Mouse (Mus musculus) CH12.LX (cell line): ENCODE results near the gene Pde6d. TPM values are rescaled to one million over a fixed set of nuclear protein-coding genes. Genes with fewer than 3 reads are reported as not detected.

Experiments
- DNase-seq: peaks from one replicate; pipeline ENCODE4 v3.0.0-alpha.2; 2013; ENCODE audit errors: extremely low read depth
- H3K27ac ChIP-seq: 2 replicates; pipeline ENCODE4 v1.5.1; 2012; ENCODE audit warnings: low read depth, mild to moderate bottlenecking, control low read depth, moderate library complexity; ENCODE audit not compliant: insufficient read depth
- H3K27me3 ChIP-seq: replicated peaks from 2 replicates; pipeline ENCODE3; 2012; ENCODE audit warnings: inconsistent platforms
- H3K36me3 ChIP-seq, 2 experiments: replicated peaks in 1 of 2; 2 replicates each; pipeline versions ENCODE3 to v1.6.1; 2012; ENCODE audit warnings: inconsistent platforms in 1 of 2, low read length in 1 of 2, mild to moderate bottlenecking in 1 of 2, mixed read lengths in 1 of 2, moderate library complexity in 1 of 2; ENCODE audit not compliant: control insufficient read depth in 1 of 2, insufficient read depth in 1 of 2
- H3K4me1 ChIP-seq, 2 experiments: 2 replicates each; pipeline ENCODE4 v1.6.1; 2012; ENCODE audit warnings: inconsistent platforms in 1 of 2, moderate library complexity in 1 of 2; ENCODE audit not compliant: insufficient read depth in 2 of 2, control insufficient read depth in 1 of 2
- H3K4me2 ChIP-seq: 2 replicates; pipeline ENCODE4 v1.6.1; 2012; ENCODE audit warnings: low read depth, mild to moderate bottlenecking, control low read depth; ENCODE audit not compliant: poor library complexity, insufficient read depth, severe bottlenecking
- H3K4me3 ChIP-seq, 3 experiments: fragments of 150-350 bp in 1 of 3; sonication (generic) in 1 of 3; replicated peaks in 1 of 3; 2 replicates each; pipeline versions ENCODE3 to v1.5.1; 2011 to 2012; ENCODE audit warnings: low read depth in 2 of 3, low read length in 2 of 3, mild to moderate bottlenecking in 2 of 3, moderate library complexity in 2 of 3, control low read depth in 1 of 3, improper control_type of control experiment in 1 of 3, inconsistent platforms in 1 of 3, mixed read lengths in 1 of 3; ENCODE audit not compliant: poor library complexity in 1 of 3
- H3K79me2 ChIP-seq: replicated peaks from 2 replicates; pipeline ENCODE4 v1.6.1; 2012; ENCODE audit warnings: mild to moderate bottlenecking, moderate library complexity; ENCODE audit not compliant: control insufficient read depth, poor library complexity, insufficient read depth, severe bottlenecking; ENCODE audit errors: extremely low read depth
- H3K9ac ChIP-seq: 2 replicates; pipeline ENCODE4 v1.6.1; 2012; ENCODE audit warnings: low read depth, mild to moderate bottlenecking, control low read depth, moderate library complexity; ENCODE audit not compliant: insufficient read depth
- H3K9me3 ChIP-seq: replicated peaks from 2 replicates; pipeline ENCODE3; 2012; ENCODE audit warnings: low read length, inconsistent platforms, mixed read lengths
- BHLHE40 ChIP-seq: IDR thresholded peaks from 2 replicates; pipeline ENCODE4 v1.6.1; 2011; ENCODE audit warnings: mild to moderate bottlenecking, low read depth, low read length, improper control_type of control experiment
- CTCF ChIP-seq, 2 experiments: IDR thresholded peaks in 1 of 2; conservative IDR thresholded peaks in 1 of 2; 2 replicates each; pipeline ENCODE4 v1.5.1; 2011 to 2012; ENCODE audit warnings: low read depth in 2 of 2, low read length in 2 of 2, improper control_type of control experiment in 1 of 2, inconsistent platforms in 1 of 2, mild to moderate bottlenecking in 1 of 2, moderate library complexity in 1 of 2
- E2F4 ChIP-seq: IDR thresholded peaks from 2 replicates; pipeline ENCODE4 v1.6.1; 2011; ENCODE audit warnings: low read depth, low read length, improper control_type of control experiment; ENCODE audit not compliant: insufficient replicate concordance
- ELF1 ChIP-seq: IDR thresholded peaks from 2 replicates; pipeline ENCODE4 v1.6.1; 2014; ENCODE audit warnings: low read depth, mild to moderate bottlenecking, inconsistent platforms, low read length, improper control_type of control experiment
- EP300 ChIP-seq: IDR thresholded peaks from 2 replicates; pipeline ENCODE4 v1.6.1; 2011; ENCODE audit warnings: low read length, improper control_type of control experiment
- IRF4 ChIP-seq: IDR thresholded peaks from 2 replicates; pipeline ENCODE4 v1.6.1; 2014; ENCODE audit warnings: low read depth, mild to moderate bottlenecking, inconsistent platforms, low read length, improper control_type of control experiment
- JUND ChIP-seq: conservative IDR thresholded peaks from 2 replicates; pipeline ENCODE4 v1.6.1; 2011; ENCODE audit warnings: low read depth, low read length, improper control_type of control experiment
- MAFK ChIP-seq: IDR thresholded peaks from 2 replicates; pipeline ENCODE4 v1.6.1; 2011; ENCODE audit warnings: low read length, improper control_type of control experiment; ENCODE audit not compliant: insufficient replicate concordance
- MEF2A ChIP-seq: IDR thresholded peaks from 2 replicates; pipeline ENCODE4 v1.6.1; 2014; ENCODE audit warnings: low read depth, mild to moderate bottlenecking, inconsistent platforms, low read length, improper control_type of control experiment, borderline replicate concordance
- MYC ChIP-seq: IDR thresholded peaks from 2 replicates; pipeline ENCODE4 v1.6.1; 2011; ENCODE audit warnings: low read depth, mild to moderate bottlenecking, improper control_type of control experiment, low read length
- NRF1 ChIP-seq: IDR thresholded peaks from 2 replicates; pipeline ENCODE4 v1.6.1; 2014; ENCODE audit warnings: low read depth, mild to moderate bottlenecking, inconsistent platforms, low read length, improper control_type of control experiment, moderate library complexity
- PAX5 ChIP-seq: IDR thresholded peaks from 2 replicates; pipeline ENCODE4 v1.6.1; 2012; ENCODE audit warnings: low read length, inconsistent platforms, mixed read lengths
- POLR2A ChIP-seq: IDR thresholded peaks from 2 replicates; pipeline ENCODE4 v1.6.1; 2011; ENCODE audit warnings: low read depth, mild to moderate bottlenecking, improper control_type of control experiment, low read length
- POLR2AphosphoS2 ChIP-seq: IDR thresholded peaks from 2 replicates; pipeline ENCODE4 v1.6.1; 2011; ENCODE audit warnings: low read depth, low read length, improper control_type of control experiment
- RAD21 ChIP-seq: IDR thresholded peaks from 2 replicates; pipeline ENCODE4 v1.6.1; 2011; ENCODE audit warnings: low read depth, mild to moderate bottlenecking, low read length, improper control_type of control experiment, moderate library complexity
- RCOR1 ChIP-seq: conservative IDR thresholded peaks from 2 replicates; pipeline ENCODE4 v1.6.1; 2012; ENCODE audit warnings: low read depth, mild to moderate bottlenecking, inconsistent platforms, low read length, improper control_type of control experiment
- SIN3A ChIP-seq: IDR thresholded peaks from 2 replicates; pipeline ENCODE4 v1.6.1; 2012; ENCODE audit warnings: low read length, improper control_type of control experiment, inconsistent platforms
- TCF12 ChIP-seq: IDR thresholded peaks from 2 replicates; pipeline ENCODE4 v1.6.1; 2014; ENCODE audit warnings: low read depth, mild to moderate bottlenecking, inconsistent platforms, low read length, improper control_type of control experiment
- UBTF ChIP-seq: IDR thresholded peaks from 2 replicates; pipeline ENCODE4 v1.6.1; 2012; ENCODE audit warnings: low read depth, mild to moderate bottlenecking, inconsistent platforms, low read length, improper control_type of control experiment, moderate library complexity
- ZMIZ1 ChIP-seq: IDR thresholded peaks from 2 replicates; pipeline ENCODE4 v1.6.1; 2012; ENCODE audit warnings: low read depth, mild to moderate bottlenecking, inconsistent platforms, low read length, improper control_type of control experiment
- ZNF384 ChIP-seq: IDR thresholded peaks from 2 replicates; pipeline ENCODE4 v1.6.1; 2012; ENCODE audit warnings: low read depth, low read length, improper control_type of control experiment, inconsistent platforms
- dilution Hi-C: fragments of 300-500 bp; cut with MboI; formaldehyde crosslinking; loops from 2 replicates; pipeline ENCODE4 v1.14.3; 2020; ENCODE audit warnings: low sequenced_read_pairs; ENCODE audit not compliant: extremely low pct_unique_long_range_greater_than_20kb, extremely low pct_ligation_motif_present
- in situ Hi-C: fragments of 300-500 bp; cut with MboI; formaldehyde crosslinking; loops from 3 replicates; pipeline ENCODE4 v1.14.3; 2019; ENCODE audit warnings: low sequenced_read_pairs, low pct_ligation_motif_present, low pct_unique_long_range_greater_than_20kb, mixed read lengths
- polyA plus RNA-seq: library from polyadenylated mRNA; unstranded; fragments of >175 nt; gene quantifications from 2 replicates; pipeline ENCODE4 v1.2.1, GENCODE M21; 2012; ENCODE audit warnings: low read depth; ENCODE audit not compliant: insufficient read length
- total RNA-seq, 2 experiments: library from RNA; depleted of rRNA; stranded (reverse); fragments of 300-350 nt in 1 of 2; fragments of >200 nt in 1 of 2; gene quantifications; 2 replicates each; pipeline ENCODE4 v1.2.3; 2012 to 2014

Gene Pde6d
- total and polyA plus RNA-seq, 3 experiments, result 7.1 to 23.2 (median 20.8) TPM

GRCm38 (mm10) chr1:86568409-86568808, 14.0 kb downstream of the Pde6d start:
- H3K27ac ChIP-seq, result no peak overlapping the region
- in situ Hi-C loops (no loop called here), dilution Hi-C loops (no loop called here)
- H3K4me3 ChIP-seq, result no peak overlapping the region
- H3K4me1 ChIP-seq, result no peaks in the 10 kb centered on the region
- no peaks in the 10 kb centered on the region for H3K79me2 ChIP-seq
- H3K27me3 ChIP-seq, result no peaks in the 10 kb centered on the region
- H3K9ac ChIP-seq, result no peak overlapping the region
- H3K36me3 ChIP-seq, result peaks cover 0 to 26% of the 10 kb centered on the region in 2 experiments
- no peak for DNase-seq
- no peak overlapping the region for H3K4me2 ChIP-seq
- TF ChIP-seq JUND (no peak), UBTF (no peak), ZNF384 (no peak), NRF1 (no peak), ZMIZ1 (no peak), BHLHE40 (no peak), TCF12 (no peak), E2F4 (no peak), EP300 (no peak), POLR2AphosphoS2 (no peak), SIN3A (no peak), CTCF (conservative IDR thresholded peaks at IDR 0.05 in 1 of 2, IDR thresholded peaks at IDR 0.05 in 1 of 2; ENCODE audit: low read depth in 2 of 2, low read length in 2 of 2) (no peak), ELF1 (no peak), MAFK (no peak), PAX5 (no peak)
- H3K9me3 ChIP-seq, result no peaks in the 10 kb centered on the region

- Histone ChIP-seq H3K4me2 (no peak overlapping the region), H3K27ac (no peak overlapping the region), H3K4me1 (no peaks in the 10 kb centered on the region), H3K79me2 (no peaks in the 10 kb centered on the region)
- no peak for DNase-seq
- TF ChIP-seq ZMIZ1 (no peak), BHLHE40 (no peak), JUND (no peak), MYC (no peak), MEF2A (no peak), RCOR1 (no peak), RAD21 (no peak), IRF4 (no peak), TCF12 (no peak), UBTF (no peak), POLR2A (no peak), SIN3A (no peak)
- TF ChIP-seq, all 38 proteins: peak for 0
- Histone ChIP-seq H3K9me3 (no peaks in the 10 kb centered on the region), H3K36me3 (peaks cover 2 to 37% of the 10 kb centered on the region in 2 experiments), H3K27me3 (no peaks in the 10 kb centered on the region), H3K4me3 (no peak overlapping the region), H3K9ac (no peak overlapping the region)
- dilution Hi-C loops, result no loop called here
- in situ Hi-C loops, result no loop called here
Observed at GRCm38 (mm10) chr1:86562663-86563062, 19.8 kb downstream of the Pde6d start.
